Mouse (Mus musculus) myocyte (in vitro differentiated cells): ENCODE measurements around the gene Gm17359.

Experiments used
- E2F4 ChIP-seq: IDR thresholded peaks from one replicate; pipeline ENCODE4 v1.6.1; 2011; ENCODE audit warnings: mild to moderate bottlenecking, control low read depth, moderate library complexity; ENCODE audit not compliant: insufficient read depth
- MAX ChIP-seq: IDR thresholded peaks from one replicate; pipeline ENCODE4 v1.6.1; 2011; ENCODE audit warnings: low read depth, mild to moderate bottlenecking, control low read depth
- POLR2A ChIP-seq: IDR thresholded peaks from one replicate; pipeline ENCODE4 v1.6.1; 2011; ENCODE audit warnings: low read depth, mild to moderate bottlenecking, control low read depth, moderate library complexity; ENCODE audit not compliant: insufficient read length
- TCF12 ChIP-seq: IDR thresholded peaks from one replicate; pipeline ENCODE4 v1.6.1; 2011; ENCODE audit warnings: mild to moderate bottlenecking, control low read depth; ENCODE audit not compliant: poor library complexity, insufficient read depth, severe bottlenecking
- USF1 ChIP-seq: IDR thresholded peaks from one replicate; pipeline ENCODE4 v1.6.1; 2011; ENCODE audit warnings: low read depth, mild to moderate bottlenecking, control low read depth, moderate library complexity

DNA sequence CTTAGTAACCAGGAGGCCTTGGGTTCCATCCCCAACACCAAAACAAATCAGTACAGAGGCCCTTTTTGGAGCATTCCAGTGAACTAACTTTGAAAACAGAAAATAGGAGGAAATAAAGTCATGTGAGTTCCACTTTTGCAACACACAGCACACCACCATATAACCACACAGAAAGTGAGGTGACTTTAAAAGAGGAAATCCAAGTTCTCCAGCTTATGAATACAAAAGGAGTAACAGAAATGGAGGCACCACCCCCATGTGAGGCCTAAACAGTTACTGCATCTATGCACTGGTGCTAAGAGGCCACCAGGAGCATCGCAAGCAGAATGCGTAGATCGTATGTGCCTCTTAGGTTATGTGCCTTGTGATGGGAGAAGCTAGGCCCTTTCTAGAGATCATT lies 101.8 kb downstream of the Gm17359 start:
- no peak for TF ChIP-seq POLR2A
- no peak for TF ChIP-seq MAX
- TF ChIP-seq TCF12, result no peak
- TF ChIP-seq E2F4, result no peak
- no peak for TF ChIP-seq USF1
